7 mouse cellular contexts compared by ENCODE assay signal in the genomic region with DNA sequence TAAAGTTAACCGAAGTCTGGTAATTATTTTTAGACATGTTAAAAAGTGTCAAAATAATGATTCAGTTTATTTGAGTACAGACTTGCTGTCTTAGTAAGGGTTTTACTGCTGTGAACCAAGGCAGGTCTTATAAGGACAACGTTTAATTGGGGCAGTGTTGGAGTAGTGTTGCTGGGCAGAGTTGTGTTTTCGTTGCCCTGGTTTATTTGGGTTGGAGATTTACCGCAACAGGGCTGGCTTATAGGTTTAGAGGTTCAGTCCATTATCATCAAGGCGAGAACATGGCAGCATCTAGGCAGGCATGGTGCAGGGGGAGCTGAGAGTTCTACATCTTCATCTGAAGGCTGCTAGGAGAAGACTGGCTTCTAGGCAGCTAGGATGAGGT. TPM values are rescaled to one million over a fixed set of nuclear protein-coding genes. Genes with fewer than 3 reads are reported as not detected.
A peak's percentile ranks its signal among the peaks of the same experiment; 100 is the strongest.
DNase-seq lines count a peak whose midpoint lies in the region; ATAC-seq and TF ChIP-seq lines count a peak whose summit lies in the region.
"Not testable (repeated sequence)": the region's sequence is repeated elsewhere in the genome, so short reads cannot be mapped to it uniquely, and the experiment has no call there.

No protein-coding gene starts in this region.

- peaks cover 48 to 57% of the 10 kb centered on the region in 2 experiments for H3K4me1 ChIP-seq in MEL (ENCODE audit: control insufficient read depth in 1 of 2, insufficient read depth in 2 of 2, low read length in 2 of 2)
- H3K4me1 ChIP-seq in brown adipose tissue, adult 24 weeks (ENCODE audit: control insufficient read depth, insufficient read depth, insufficient read length, low read length): peaks cover 12% of the 10 kb centered on the region
- peaks cover 17% of the 10 kb centered on the region for H3K4me1 ChIP-seq in liver, adult 2 months (ENCODE audit: control insufficient read depth, insufficient read depth, low read length)
- peaks cover 85% of the 10 kb centered on the region for H3K4me1 ChIP-seq in liver, embryonic 15.5 days (replicated peaks)
- H3K4me1 ChIP-seq in megakaryocyte, embryonic 14.5 days: peaks cover 80% of the 10 kb centered on the region

- peak overlapping the region; percentile 53 for H3K4me2 ChIP-seq in liver, embryonic 15.5 days

- H3K9ac ChIP-seq in MEL (ENCODE audit: control insufficient read depth, low read depth, low read length, poor library complexity, severe bottlenecking): peak overlapping the region; percentile 51
- H3K9ac ChIP-seq in liver, adult 2 months (ENCODE audit: low read depth, low read length); liver, embryonic 15.5 days: not testable (repeated sequence)

- H3K4me3 ChIP-seq in MEL (ENCODE audit: control insufficient read depth in 1 of 2, insufficient read depth in 1 of 2, low read depth in 2 of 2, low read length in 2 of 2): peak overlapping the region; percentile 20 to 61
- not testable (repeated sequence) for H3K4me3 ChIP-seq in brown adipose tissue, adult 24 weeks (ENCODE audit: insufficient read depth, low read depth, low read length); liver, adult 2 months (ENCODE audit: insufficient read depth, low read depth, low read length); liver, embryonic 15.5 days (replicated peaks)
- H3K4me3 ChIP-seq in megakaryocyte, embryonic 14.5 days (replicated peaks): peak overlapping the region; percentile 98

- peak overlapping the region; percentile 93 for H3K27ac ChIP-seq in MEL (ENCODE audit: control insufficient read depth, low read depth, low read length)
- H3K27ac ChIP-seq in brown adipose tissue, adult 24 weeks (replicated peaks; ENCODE audit: low read depth, low read length): peak overlapping the region; percentile 64
- H3K27ac ChIP-seq in liver, adult 2 months (replicated peaks; ENCODE audit: insufficient read depth, low read depth, low read length): peak overlapping the region; percentile 57
- H3K27ac ChIP-seq in liver, embryonic 15.5 days (replicated peaks): peak overlapping the region; percentile 39

- not testable (repeated sequence) for TF ChIP-seq CTCF in MEL (IDR thresholded peaks at IDR 0.05 in 2 of 3, conservative IDR thresholded peaks at IDR 0.05 in 1 of 3; ENCODE audit: control insufficient read depth in 1 of 3, insufficient read depth in 1 of 3, low read depth in 2 of 3, low read length in 3 of 3, poor library complexity in 1 of 3, severe bottlenecking in 1 of 3); liver, adult 2 months (IDR thresholded peaks at IDR 0.05; ENCODE audit: low read depth, low read length)

- TF ChIP-seq EP300 in MEL (IDR thresholded peaks at IDR 0.05; ENCODE audit: low read depth in 1 of 2, low read length in 2 of 2): not testable (repeated sequence)

- not testable (repeated sequence) for TF ChIP-seq POLR2A in MEL (IDR thresholded peaks at IDR 0.05; ENCODE audit: control insufficient read depth in 1 of 2, insufficient read depth in 1 of 2, low read depth in 1 of 2, low read length in 2 of 2, poor library complexity in 1 of 2); liver, adult 2 months (IDR thresholded peaks at IDR 0.05; ENCODE audit: extremely low read depth, insufficient read depth, low read length)

- H3K79me2 ChIP-seq in MEL (ENCODE audit: control insufficient read depth, insufficient read depth, low read length, poor library complexity): peaks cover 41% of the 10 kb centered on the region
- peaks cover 30% of the 10 kb centered on the region; the same call in 1 of the 2 replicates for H3K79me2 ChIP-seq in liver, adult 2 months (ENCODE audit: control insufficient read depth, insufficient read depth, low read length)

- not testable (repeated sequence) for H3K27me3 ChIP-seq in MEL (ENCODE audit: control insufficient read depth in 1 of 2, insufficient read depth in 2 of 2, low read length in 2 of 2); liver, adult 2 months (ENCODE audit: control insufficient read depth, insufficient read depth, low read length); liver, embryonic 15.5 days; megakaryocyte, embryonic 14.5 days (replicated peaks)

- not testable (repeated sequence) for TF ChIP-seq RAD21 in MEL (IDR thresholded peaks at IDR 0.05; ENCODE audit: low read depth, low read length)

- ATAC-seq in liver, embryonic 15.5 days (ENCODE audit: insufficient read depth): not testable (repeated sequence)

- H3K36me3 ChIP-seq in MEL (ENCODE audit: control insufficient read depth in 1 of 2, insufficient read depth in 2 of 2, low read length in 2 of 2): peaks cover 0 to 62% of the 10 kb centered on the region in 2 experiments; a peak in 2 of 4 replicates
- H3K36me3 ChIP-seq in liver, adult 2 months (ENCODE audit: control insufficient read depth, insufficient read depth, low read length): not testable (repeated sequence)
- H3K36me3 ChIP-seq in liver, embryonic 15.5 days (replicated peaks): peaks cover 12% of the 10 kb centered on the region
- peaks cover 43% of the 10 kb centered on the region for H3K36me3 ChIP-seq in megakaryocyte, embryonic 14.5 days (replicated peaks; ENCODE audit: low read length)

- H3K9me3 ChIP-seq in MEL (replicated peaks; ENCODE audit: insufficient read depth, low read length); liver, embryonic 15.5 days (replicated peaks); megakaryocyte, embryonic 14.5 days: not testable (repeated sequence)

- not testable (repeated sequence) for DNase-seq in MEL (ENCODE audit: low read depth, low spot score); liver, adult 2 months (ENCODE audit: extremely low read depth, low read depth, low spot score)
- peak; percentile 54 for DNase-seq in kidney, adult 11 months
- peak; percentile 70 for DNase-seq in kidney, adult 9 months

- 36% methylated on average over 5 of the region's 5 CpGs for WGBS in liver, adult 2 months
- 75% methylated on average over 5 of the region's 5 CpGs for WGBS in liver, embryonic 15.5 days (ENCODE audit: insufficient replicate concordance)

RNA-seq across cellular contexts. Expression of a gene that starts 4.0 kb away (rescaled TPM):
- 30.2 and 30.9 TPM in 2 replicates for total RNA-seq in MEL (2012; rRNA removed)
- polyA plus RNA-seq in MEL (2012; ENCODE audit: insufficient read depth in 1 of 2, insufficient read length in 2 of 2, low read depth in 1 of 2, low replicate concordance in 2 of 2, missing spikeins in 1 of 2): 10 to 100 TPM in 1 of 2 experiments, not detected in 1; 41.2 TPM
- polyA plus RNA-seq in brown adipose tissue, adult 24 weeks (2012; ENCODE audit: insufficient read depth, insufficient read length, missing spikeins): 15.8 and 18.1 TPM in 2 replicates
- total RNA-seq in liver, adult 2 months (2014; rRNA removed): 18.0 and 21.8 TPM in 2 replicates
- polyA plus RNA-seq in liver, adult 2 months (2012; rRNA removed): 6.4 and 6.7 TPM in 2 replicates
- polyA plus RNA-seq in liver, embryonic 15.5 days (2015; fragmentation: Nextera tagmentation; extraction: Ambion mirVana): 27.2 and 27.5 TPM in 2 replicates
- polyA plus RNA-seq in megakaryocyte, embryonic 14.5 days (2012; ENCODE audit: insufficient read depth, low replicate concordance): 6.6 and 14.1 TPM in 2 replicates

Comparison
In these comparisons a context has a peak if more than half of its experiments do, and no peak if none do; other contexts are left out.
1. H3K27ac ChIP-seq: peak in every context shown above with its lines; median percentile 93 in MEL; 64 in brown adipose tissue, adult 24 weeks; 57 in liver, adult 2 months; 39 in liver, embryonic 15.5 days.